Mouse (Mus musculus) ovary, postnatal 10 days (tissue): ENCODE results near the gene Acy3.
"Not testable (repeated sequence)": the region's sequence is repeated elsewhere in the genome, so short reads cannot be mapped to it uniquely, and the experiment has no call there.

Experiments
- DNase-seq: peaks from one replicate; pipeline ENCODE4 v3.0.0; 2022; ENCODE audit warnings: low spot score

Gene Acy3

DNA sequence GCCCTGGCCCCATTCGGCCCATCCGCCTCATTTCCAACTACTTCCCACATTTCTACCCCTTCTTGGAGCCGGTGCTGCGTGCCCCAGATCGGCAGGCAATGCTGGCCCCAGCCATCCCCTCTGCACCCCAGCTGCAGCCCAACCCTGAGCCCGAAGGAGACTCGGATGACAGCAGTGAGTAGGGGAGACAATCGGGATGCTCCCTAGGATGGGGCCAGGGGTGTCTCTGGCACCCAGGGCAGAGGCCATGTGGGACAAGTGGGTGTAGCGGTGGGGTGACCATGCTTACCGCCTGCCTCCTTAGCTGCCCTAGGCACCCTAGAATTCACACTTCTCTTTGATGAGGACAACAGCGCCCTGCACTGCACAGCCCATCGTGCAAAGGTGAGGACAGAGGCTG is 17.3 kb downstream of the Acy3 start:
- DNase-seq: no peak

DNA sequence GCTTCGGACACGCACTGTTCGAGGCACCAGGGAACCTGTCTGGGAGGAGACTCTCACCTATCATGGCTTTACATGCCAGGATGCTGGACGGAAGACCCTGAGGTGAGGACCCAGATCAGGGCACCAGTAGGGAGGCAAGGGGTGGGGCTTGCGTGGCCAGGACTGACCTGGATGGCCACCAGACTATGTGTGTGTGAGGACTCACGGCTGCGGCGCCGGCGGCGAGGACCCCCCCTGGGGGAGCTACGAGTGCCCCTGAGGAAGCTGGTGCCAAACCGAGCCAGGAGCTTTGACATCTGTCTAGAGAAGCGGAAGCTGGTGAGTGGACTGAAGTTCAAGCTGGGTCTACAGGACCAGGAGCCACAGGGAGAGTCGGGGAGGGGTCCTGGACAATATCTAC is 18.0 kb downstream of the Acy3 start:
- no peak for DNase-seq

DNA sequence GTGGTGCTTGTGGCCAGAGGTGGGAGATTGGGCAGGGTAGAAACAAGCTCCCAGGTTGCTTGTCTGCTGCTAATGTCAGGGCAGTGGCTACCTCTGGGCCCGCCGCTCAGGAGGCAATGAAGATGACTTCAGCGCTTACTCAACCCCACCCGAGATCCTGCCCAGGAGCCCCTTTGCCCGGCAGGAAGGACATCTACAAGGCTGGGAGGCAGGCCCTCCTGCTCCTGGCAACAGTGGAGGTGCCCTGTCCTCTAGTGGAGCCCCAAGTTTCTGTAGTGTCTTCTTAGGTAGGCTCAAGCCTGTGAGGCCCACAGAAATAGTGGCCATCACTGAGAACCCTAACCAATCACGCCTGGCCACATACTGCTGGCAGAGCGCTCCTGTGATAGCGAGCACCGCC is 18.7 kb downstream of the Acy3 start:
- DNase-seq: no peak

DNA sequence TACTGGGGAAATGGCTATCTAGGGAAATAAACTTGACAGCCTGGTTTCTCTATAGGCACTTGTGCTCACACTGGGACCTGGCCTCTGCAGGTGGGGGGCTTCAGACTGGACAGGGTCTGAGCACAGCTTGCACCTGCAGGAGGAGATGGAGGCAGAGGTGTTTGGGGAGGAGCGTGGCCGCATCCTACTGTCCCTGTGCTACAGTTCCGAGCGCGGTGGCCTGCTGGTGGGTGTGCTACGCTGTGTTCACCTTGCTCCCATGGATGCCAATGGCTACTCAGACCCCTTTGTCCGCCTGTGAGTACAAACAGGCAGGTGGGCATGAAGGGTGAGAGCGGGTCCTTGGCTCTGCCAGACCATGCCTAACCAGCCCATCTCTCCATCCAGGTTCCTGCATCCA is 19.6 kb downstream of the Acy3 start:
- no peak for DNase-seq

DNA sequence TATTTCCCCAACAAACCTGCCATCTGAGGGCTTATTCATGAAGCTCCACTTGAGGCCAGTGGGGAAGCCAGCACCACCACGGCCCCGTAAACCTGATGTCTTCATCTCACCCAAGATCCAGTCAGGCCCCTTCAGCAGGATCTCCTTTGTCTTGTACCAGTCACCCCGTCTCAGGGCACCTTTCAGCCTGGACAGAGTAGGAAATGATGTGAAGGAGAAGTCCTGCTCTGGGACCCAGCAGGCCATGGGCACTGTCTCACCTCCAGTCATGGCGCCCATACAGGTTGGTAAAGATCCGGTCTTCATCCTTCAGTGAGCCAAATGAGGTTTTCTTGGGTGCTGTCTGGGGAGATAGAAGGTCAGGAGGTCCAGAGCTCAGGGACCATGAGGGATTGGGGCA is 24.7 kb downstream of the Acy3 start:
- DNase-seq: no peak

DNA sequence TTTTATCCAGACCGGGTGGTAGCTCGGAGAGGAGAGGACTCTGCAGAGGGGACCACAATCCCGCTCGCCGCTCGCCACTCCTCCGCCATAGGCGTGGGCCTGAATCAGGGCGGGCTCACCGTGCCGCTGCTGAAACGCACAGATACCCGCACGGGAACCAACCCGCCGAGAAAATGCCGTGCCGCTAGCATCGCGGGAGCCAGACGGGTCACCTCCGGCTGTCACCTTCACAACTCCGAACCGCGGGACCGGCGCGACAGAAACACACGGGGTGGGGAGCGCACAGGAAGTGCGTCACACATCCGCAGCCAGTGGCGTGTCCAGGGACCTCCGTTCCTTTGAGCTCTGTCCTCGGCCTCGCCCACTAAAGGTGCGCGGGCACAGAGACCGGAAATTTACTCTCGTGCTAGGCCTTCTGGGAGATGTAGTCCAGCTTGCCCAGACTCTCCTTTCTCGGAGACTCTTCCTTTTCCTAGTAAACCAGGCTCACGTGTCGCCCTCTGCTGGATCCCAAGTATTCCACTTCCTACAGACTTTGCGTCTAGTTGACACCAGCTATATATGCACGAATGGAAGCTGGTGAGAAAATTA is 26.2 kb downstream of the Acy3 start, which contains the start of gene Ndufv1:
TSS of gene Ndufv1 (minus strand) at position 375 of the 591 bp plus-strand sequence.
- peak; percentile 79 for DNase-seq

DNA sequence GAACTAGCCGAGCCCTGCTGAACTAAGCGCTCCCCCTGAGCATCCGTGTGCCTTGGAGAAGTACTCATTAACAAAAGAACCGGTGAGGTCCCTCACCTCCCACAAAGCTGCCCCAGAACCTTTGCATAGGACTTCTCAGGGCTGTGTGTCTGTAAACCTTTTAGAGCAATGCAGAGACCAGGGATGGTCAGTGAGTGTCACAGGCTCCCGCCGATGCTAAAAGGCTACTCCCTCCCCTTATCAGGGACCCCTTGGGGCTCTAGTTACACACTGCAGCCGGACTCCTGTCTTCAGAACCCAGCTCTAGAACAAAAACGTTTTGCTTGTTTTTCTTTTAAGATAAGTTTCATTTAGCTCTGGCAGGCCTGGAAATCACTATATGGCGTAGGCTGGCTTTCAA is 26.7 kb downstream of the Acy3 start:
- no peak for DNase-seq

DNA sequence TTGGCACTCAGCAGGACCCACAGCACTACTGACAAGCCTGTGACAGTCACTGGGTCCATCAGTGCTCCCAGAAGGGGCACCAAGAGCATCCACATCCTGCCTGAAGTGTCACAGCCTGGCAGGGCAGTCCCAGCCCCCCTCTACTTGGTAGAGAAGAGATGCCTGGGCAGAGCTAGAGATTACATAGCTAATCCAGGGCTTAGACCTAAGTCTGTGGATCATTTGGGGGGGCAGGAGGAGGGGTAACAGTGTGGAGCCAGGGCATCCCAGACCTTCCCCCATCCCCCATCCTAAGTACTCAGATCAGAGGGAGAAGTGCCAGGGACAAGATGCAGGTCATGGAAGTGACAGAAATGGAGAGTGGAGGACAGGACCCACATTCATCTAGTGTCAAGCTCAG is 28.4 kb downstream of the Acy3 start:
- no peak for DNase-seq

DNA sequence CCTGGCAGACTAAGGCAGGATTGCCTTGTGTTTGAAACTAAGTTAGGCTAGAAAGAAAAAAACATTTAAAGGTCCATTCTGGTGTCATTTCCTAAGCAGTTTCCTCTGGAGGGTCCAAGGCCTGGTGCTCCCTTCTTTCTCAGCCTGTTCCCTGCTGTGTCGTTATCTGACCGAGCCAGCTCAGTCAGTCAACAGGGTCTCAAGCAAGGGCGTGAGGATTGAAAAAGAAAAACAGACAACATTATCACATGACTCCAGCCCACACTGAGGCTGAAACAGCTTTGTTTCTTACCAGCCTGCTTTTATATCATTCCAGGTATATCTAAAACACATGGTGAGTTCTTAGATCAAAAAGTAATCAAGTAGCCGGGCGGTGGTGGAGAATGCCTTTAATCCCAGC is 29.3 kb downstream of the Acy3 start:
- DNase-seq: no peak

DNA sequence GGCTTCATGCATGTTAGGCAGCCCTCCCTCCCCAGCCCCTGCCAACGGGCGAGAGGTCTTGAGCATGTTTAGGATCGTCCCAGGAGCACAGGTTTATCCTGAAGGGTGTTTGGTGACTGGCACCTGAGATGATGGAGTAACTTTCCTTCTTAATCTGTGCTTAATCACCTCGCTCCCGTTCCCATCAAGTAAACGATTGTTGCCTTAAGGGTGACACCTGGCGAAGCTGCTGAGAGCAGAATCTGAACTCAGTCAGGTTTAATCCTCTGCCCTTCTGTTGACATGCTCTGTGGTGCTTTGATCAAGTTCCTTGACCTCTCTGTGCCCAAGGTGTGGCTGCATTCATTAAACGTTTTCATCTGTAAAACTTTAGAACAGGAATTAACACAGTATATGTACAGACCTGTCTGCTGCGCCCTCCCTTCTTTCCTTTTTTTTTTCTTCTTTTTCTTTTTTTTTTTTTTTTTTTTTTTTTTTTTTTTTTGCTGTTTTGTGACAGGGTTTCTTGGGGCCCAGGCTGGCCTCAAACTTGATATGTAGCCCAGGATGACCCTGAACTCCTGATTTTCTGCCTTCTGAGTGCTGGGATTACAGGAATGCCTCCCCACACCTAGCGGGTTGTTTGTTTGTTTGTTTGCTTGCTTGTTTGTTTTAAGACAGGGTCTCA is 31.7 kb downstream of the Acy3 start:
- no peak for DNase-seq

DNA sequence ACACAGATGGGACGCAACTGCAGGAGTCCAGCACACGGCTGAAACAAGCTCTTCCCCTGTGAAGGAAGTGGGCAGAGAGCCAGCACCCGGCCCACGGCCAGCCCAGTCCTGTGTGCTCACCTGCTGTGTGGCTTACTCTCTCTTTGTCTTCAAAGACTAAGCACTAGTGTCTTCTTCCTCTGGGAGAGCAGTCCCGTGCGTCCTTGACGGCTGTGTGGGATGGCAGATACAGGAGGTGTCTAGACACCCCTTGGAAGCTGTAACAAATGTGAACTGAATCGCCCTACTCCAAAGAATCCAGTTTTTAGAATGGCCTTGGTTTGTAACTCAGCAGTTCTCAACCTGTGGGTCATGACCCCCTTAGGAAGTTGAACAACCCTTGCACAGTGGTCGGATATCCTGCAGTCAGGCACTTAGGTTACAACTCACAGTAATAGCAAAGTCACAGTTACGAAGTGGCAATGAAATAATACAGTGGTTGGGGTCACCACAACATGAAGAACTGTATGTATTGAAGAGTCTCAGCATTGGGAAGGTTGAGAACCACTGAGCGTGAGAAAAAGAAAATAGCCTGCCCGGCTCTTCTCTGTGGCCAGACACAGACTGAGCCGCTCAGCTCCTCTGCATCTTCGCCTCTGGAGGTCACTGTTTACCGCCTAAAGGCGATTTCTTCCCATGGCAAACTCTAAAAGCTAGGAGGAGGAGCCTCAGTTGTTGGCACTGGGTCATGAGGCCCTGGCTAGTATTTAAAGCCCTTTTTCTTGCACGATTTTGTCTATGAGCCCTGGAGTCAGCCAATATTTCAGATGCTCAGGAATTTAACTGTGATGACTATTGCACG is 32.6 kb downstream of the Acy3 start:
- no peak for DNase-seq

DNA sequence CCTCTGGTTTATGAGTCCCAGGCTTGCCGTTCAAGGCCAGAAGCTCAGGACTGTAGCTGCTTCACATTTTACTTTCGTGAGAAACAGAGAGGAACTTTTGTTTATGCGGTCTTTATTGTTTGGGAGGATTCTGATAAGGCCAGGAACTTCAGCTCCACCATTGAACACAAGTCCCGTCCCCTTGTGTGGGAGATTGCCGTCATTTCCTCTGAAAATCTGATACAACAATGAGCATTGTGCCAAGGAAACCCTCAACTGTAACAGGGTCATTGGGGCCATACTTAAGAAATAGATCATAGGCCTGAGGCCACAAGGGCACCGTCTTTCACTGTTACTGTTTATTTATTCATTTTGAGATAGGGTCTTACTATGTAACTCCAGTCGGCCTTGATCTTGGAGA is 36.8 kb downstream of the Acy3 start:
- DNase-seq: no peak

DNA sequence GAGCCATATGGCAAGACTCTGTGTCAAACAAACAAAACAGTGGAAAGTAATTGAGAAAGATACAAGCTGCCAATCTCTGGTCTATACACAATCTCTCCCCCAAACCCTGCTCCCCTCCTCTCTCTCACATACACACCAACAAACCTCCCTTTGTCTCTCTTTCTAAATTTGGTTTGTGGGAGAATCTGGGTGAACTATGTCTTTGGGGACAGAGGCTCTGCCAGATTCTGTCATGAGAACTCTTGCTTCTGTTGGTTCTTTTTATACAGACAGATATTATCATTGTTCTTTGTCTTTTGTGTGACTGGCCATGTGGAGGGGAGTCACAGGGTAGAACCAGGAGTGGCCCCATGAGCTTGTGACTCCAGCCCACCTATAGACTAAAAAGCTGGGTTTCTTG is 41.2 kb downstream of the Acy3 start:
- DNase-seq: no peak

DNA sequence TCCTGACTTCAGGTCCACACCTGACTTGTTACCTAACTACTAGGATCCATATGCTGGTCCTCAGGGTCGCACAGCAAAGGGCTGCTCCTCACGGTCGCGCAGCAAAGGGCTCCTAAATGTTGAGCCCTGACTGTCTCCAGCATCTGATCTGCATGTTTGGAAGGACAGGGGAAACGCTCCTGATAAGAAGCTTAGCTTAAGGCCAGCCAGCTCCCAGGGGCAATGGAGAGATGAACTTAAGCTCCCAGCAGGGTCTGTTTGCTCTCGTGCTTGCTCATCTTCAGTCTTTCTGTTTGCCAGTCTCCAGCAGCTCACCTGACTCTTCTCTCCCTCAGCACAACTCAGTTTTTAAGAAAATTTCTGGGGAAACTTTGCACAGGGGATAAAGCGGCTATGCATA is 46.3 kb downstream of the Acy3 start:
- no peak for DNase-seq

DNA sequence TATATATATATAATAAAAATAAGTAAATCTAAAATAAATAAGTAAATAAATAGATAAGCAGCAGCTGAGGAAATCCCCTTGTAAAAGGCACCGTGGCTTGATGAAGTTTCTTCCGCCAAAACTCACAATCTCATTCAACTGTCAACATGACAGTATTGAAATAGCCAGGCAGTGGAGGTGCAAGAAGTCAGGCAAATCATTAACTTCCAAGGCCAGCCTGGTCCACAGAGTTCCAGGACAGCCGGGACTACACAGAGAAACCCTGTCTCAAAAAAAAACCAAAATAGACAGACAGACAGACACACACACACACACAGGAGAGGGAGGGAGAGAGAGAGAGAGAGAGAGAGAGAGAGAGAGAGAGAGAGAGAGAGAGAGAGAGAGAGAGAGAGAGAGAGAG is 46.9 kb downstream of the Acy3 start:
- no peak for DNase-seq

DNA sequence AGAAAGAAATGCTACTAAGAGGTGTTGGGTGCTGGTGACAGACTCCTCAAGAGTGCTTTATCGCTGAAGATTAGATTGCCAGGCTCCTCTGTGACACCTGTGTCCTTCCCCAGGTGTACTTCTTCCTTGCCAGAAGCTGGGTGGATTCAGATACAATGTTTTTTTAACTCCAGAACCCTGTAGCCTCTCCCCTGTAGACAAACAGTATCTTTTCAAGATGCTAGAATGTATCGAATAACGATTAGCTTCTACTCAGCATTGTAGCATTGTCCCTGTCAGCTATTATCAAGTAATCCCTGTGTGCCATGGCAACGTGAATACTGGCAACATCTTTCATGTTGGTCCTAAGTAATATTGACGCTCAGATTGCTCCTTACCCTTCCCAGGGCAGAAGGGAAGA is 47.4 kb downstream of the Acy3 start:
- no peak for DNase-seq

DNA sequence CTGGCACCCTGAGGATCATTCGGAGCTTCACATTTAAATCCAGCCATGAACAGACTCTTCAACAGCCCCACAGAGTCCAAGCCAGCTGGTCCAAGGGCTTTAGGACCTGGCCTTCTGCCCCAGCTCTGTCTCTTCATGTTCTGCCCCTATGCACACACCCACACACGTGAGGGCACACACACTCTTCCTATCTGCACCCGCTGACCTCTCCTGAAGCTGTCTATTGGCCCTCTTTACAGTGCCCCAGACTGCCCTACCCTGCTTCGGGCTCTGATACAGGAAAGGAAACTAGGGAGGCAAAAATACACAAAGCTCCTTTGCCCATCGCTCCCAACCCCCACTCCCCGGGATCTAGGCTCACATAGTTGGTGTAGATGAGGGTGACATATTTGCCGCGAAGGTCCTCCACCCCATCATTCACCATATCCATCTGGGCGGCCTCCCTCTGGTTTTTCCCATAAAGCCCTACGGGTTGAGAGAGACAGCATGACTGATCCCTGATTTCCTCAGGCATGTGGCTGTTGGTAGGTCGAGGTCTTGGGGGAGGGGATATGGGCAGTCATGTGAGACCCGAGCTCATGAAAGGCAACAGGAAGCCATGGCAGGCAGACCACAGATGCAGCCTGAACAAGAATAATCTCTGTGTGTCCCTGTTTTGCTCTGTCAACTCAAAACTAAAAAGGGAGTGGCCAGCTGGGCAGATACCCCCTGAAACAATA is 50.1 kb downstream of the Acy3 start:
- no peak for DNase-seq

DNA sequence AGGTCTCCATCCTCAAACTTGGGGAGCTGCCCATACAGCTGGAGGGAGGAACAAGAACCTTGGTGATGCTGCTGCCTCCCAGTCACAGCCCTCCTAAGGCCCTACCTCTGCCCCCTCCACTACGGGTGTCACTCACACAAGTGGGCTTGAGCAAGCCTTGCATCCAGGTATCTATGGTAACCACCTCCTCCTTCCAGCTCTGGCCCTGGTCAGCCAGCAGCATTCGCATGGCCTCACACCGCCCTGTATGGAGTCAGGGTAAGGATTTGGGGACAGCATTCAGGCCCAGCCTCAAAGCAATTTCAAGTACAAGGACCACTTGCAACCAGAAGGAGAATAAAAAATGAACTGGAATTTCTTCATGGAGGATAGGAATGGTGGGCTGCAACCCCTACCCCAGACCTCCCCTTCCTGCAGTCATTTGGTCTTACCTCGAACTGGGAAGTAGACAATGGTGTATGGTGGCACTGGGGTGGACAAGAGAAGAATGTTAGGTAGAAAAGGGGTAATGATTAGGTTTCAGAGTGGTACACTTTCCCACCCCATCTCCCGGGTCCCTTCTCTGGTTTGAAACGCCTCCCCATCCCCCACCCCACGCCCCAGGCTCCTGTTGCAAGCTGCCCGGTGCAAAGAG is 50.9 kb downstream of the Acy3 start:
- not testable (repeated sequence) for DNase-seq

DNA sequence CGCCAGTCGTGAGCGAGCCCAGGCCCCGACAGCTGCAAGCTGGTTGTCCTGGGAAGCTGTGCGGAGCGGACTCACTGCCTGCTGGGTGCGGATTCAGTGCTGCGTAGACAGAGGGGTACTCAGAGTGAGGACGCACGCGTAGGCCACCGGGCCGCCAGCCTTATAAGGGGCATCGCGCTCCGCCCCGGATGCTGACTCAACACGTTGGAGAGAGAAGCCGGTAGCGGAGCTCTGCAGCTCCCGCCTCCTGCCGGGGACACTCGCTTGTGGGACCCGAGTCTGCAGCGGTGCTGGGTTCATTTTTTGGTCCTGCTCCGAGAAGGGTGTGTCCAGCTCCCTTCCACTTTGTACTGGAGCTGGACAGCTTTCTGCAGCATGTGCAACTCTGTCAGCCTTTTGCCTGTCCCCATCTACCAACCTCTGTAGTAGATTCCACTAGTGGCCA is 51.4 kb downstream of the Acy3 start, which contains the start of gene Gstp1:
TSS of gene Gstp1 (minus strand) at position 198 of the 445 bp plus-strand sequence.
- peak; percentile 64 for DNase-seq
